Mouse (Mus musculus) cerebellum, adult 2 months (tissue): ENCODE results near the gene Macf1.

Experiments used
- CTCF ChIP-seq: fragments of 200-500 bp; IDR thresholded peaks from 2 replicates; pipeline ENCODE4 v1.5.1; 2011; ENCODE audit warnings: low read depth, mild to moderate bottlenecking, control low read depth, low read length, moderate library complexity, borderline replicate concordance; ENCODE audit not compliant: insufficient read depth
- POLR2A ChIP-seq: fragments of 200-500 bp; IDR thresholded peaks from 2 replicates; pipeline ENCODE4 v1.6.1; 2011; ENCODE audit warnings: low read length, control low read depth, borderline replicate concordance; ENCODE audit not compliant: insufficient read depth

DNA sequence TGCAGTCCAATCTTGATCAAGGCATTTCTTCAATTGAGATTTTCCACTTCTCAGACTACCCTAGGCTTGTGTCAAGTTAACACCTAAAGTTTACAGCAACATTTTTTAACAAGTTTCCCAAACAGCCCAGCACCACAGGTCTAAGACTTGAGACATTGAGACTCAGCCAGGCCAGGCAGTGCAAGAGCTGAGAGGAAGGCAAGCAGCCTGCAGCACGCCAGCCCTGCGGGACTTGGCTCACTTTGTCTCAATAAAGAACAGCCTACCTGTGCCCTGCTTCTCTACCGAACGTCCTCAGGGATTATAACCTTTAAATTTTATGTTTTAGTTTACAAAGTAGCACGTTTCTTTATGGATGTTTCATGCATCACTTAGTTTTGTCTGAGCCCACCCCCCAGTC, 92.1 kb downstream of the Macf1 start:
- TF ChIP-seq POLR2A (no peak), CTCF (no peak)
